Mouse (Mus musculus) kidney, postnatal 14 days (tissue): Measurements from ENCODE around the gene Ptprk.

ENCODE experiments used
- DNase-seq: peaks from one replicate; pipeline ENCODE4 v3.0.0; 2022; ENCODE audit warnings: mixed read lengths

Gene Ptprk

DNA sequence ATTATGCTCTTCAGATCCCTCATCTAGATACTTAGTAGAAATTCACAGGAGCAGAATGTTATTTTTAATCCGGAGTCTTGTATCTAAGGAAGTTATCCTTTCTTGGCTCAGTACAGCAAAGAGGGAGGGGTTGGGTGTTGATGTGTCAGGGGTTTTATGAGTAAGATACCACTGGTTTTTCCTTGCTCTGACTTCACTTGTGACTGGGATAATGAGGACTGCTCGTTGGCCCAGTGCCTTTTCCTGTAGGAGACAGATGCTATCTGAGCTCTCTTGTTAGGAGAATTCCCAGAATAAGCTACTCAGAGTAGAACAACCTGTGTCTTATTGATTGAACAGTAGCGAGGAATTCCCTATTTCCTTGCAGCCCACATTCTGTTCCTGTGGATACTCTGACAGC is 39.3 kb downstream of the Ptprk start:
- DNase-seq = peak; percentile 59

DNA sequence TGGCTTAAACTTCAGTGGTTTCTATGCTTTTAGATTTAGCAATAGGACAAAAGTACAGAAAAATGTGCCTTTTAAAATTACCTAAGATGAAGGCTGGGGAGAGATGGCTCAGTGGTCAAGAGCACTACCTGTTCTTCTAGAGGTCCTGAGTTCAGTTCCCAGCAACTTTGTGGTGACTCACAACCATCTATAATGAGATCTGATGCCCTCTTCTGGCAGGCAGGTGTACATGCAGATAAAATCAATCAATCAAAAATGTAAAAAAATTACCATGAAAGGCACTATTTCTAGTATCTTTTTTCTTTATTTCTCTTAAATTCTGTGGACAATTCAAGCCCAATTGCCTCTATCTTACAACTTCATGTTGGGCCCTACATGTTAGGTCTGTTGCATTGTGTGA is 42.4 kb downstream of the Ptprk start:
- DNase-seq = no peak

DNA sequence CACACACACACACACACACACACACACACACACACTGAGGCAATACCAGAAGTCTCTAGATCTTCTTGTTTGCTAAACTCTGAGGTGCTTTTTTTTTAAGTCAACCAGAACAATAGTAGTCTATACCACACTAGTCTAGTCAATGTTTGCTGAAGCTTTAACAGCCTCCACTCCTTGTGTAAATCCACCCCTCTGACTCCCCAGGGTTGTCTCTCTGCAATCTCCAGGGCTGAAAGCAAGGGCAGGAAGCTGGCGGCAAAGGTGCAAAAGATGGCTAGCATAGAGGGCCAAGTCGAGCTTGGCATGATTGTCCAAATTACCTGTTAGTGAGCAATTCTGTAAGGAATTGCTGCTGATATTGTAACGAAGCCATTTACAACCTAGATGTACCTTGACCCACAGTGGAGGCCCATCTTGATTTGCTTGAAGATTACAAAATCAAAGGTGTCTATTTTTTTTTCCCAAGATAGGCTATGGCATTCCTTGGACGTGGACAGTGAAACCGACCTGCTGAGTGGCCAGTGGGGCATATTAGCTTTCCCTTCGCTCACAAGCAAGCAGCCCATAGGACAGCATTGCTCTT is 44.3 kb downstream of the Ptprk start:
- no peak for DNase-seq

DNA sequence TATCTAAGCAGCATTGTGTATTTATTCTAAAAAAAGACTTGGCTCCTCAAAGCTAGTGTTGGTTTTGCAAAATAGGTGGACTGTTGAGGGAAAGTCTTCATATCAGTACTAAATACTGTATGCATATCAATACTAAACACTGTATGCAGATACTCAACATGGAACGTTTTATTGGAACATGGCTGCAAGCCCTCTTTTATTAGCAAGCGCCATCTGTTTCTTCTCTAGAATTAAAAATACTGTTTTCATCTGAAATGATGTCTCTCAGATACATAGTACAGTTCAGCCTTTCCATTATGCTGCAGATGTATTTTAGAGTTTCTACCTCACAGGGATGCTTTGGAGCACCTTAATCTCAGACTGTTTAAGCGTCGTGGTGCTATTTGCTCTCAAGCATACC is 49.3 kb downstream of the Ptprk start:
- DNase-seq = no peak

DNA sequence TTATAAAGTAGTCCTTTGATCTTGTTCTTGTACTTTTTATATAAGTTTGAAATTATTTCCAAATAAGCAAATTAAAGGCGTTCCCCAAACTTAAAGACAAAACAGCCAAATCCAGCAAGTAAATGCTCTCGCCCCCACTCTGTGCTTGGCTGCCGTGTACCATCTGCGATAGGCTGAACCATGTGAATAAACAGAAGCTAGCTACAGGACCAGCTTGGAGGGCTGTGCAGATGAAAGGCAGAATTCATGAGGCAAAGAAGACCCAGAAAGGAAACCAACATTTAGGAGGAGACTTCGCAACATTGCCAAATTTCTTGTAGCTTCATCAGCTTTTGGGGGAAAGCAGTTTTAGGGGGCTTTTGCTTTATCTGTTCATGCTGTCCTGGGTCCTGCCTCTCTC is 53.4 kb downstream of the Ptprk start:
- DNase-seq = no peak

DNA sequence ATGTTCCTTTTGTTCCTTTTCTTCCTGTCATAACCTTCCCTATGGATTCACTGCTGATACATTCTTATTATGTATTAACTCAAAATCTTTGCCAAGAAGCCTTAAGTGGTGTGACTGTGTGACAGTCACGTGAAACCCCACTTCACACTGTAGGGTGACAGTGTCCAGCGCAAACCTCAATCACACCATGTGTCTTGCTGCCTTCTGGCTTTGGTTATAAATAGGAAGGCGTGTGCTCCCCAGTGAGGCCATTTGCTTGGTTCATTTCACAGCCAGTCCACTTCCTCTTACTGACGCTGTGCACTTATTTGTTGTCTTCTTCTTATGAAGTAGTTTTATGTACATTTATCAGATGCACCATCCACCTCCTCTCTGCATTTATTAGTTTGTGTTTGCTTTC is 53.8 kb downstream of the Ptprk start:
- no peak for DNase-seq

DNA sequence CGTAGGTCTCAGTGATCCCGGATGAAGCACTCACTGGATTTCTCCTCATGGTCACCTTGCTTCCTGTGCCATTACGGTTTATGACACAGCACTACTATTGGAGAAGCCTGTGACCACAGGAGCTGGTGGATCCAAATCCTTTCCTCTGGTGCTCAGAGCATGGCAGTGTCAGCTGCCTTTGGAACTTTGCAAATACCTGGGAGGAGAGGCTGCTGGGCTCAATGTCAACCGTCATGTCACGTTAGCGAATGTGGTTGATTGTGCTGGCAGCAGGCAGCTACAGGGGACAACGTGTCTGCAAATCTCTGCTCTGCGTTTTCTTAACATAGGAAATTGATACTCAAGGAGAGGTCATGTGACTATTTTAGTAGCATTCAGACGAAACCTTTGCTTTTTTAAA is 55.8 kb downstream of the Ptprk start:
- DNase-seq = no peak

DNA sequence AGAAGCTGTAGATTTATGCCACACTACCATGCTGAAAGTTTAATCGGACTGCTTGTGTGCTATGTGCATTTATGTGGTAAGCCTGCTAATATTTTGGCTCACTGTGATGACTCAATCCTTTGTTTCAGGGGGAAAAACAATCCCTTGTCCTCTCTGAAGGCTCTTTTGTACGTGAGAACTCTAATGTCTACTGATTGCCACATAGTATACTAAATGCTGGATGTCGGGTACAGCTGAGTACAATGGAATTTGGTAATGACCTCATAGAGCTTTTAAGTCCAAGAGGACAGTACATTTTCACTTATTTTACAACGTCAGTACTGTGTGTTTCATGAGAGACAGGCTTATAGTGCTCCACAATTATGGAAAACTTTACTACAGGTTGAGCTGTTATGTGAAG is 59.1 kb downstream of the Ptprk start:
- DNase-seq = no peak

DNA sequence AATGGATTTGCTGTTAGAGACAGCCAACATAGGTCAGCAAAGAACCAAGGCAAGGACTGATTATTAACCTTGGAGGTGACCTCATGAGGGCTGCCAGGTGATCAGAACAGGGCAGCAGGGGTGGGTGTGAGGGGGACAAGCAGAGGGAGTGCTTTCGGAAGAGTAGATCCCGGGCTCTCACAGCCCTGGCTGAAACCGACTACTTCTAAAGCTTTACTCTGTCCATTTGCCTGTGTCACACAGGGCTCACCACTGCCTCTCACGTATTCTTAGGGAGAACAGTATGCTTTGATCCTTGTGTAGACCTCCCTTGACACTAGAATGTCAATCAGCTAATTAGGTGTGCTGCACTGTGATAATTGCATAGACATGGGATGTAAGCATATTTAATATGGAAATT is 63.8 kb downstream of the Ptprk start:
- no peak for DNase-seq

DNA sequence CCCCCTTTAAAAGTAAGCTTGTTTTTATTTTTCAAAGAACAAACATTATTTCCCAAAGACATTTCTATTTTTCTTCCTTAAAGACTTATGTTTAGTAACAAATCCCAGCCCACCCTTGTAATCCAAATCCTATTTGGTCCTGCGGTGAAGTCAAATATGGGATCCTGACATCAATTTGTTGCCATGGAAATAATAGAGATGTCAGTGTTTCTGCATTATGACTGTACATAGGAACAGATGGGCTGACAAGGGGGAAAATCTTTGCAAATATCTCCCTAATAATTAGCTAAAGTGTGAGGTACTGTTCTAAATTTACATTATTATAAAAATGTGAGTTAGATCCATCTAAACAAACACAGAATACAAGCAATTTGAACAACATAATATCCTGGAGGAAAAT is 69.8 kb downstream of the Ptprk start:
- DNase-seq = no peak

DNA sequence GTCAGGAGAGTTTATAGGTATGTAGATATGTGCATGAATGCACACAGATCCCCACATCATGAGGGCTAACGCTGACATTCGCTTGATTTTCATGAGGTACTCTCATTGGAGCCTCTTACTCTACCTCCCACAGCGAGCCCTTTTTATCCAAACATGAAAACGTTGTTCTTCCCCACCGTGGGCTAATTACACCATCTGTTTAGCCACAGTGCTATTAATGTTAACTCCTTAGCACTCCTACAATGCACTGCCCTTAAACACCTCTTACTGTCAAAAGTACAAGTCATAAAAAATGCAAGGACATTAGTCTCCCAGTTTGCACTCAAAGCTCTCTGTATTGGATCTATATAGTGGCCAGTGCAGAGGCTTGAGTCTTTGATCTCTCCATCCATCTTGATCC is 70.7 kb downstream of the Ptprk start:
- no peak for DNase-seq

DNA sequence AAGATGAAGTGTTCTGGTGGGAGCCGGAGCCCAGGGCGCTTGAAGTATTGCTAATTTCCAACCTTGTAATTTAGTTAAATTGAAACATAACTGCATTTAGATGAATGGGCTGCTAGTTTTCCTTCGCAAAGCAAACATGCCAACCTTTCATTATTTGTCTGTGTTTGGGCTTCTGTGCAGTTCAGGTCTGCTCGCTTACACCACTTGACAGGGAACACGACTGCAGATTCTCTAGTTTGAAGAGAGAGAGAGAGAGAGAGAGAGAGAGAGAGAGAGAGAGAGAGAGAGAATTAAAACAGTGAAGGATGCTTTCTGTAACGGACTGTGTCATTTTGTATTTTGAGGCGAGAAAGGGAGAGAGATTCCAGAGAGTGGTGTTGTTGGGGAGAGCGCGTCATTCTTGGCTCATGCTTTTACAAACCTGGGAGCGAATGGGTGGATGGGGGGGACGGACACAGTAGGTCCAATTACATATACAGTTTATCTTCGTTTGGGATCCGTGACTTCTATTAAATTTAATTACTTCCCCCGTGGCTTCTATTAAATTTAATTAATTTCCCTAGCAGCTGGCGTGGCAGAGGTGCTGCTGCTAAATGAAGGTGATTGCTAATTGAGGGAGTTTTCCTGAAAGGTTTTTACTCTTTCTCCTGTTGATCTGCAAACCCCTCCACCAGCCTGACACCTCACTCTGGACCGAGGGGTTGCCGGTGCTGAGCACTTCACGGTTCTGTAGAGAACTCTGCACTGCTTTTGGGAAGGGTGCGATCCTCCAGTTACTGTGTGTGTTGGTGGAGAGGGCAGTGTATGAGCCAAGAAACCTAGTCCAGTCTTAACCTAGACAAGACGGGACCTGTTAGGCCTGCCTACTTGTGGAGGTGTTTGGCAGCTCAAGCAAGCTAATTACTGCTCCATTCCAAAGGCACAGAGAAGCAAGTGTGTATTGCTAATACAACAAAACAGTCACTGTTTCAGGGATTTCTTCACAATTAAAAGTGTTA is 81.4 kb downstream of the Ptprk start:
- no peak for DNase-seq

DNA sequence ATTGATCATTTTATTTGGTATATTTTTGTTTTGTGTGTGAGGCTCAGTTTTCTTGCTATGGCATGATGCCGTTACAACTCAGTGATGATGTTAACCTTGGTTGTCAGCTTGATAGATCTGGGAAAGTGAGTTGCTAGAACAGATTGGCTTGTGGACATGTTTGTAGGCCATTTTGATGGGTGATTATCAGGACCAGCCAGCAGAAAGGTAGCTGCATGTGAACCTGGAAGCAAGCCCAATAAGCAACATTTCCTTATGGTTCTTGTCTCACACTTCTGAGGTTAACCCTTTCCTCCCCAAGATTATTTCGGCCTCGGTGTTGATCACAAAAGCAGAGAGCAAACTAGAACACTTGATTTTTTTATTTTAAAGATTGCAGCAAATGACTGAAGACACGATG is 85.1 kb downstream of the Ptprk start:
- DNase-seq = no peak

DNA sequence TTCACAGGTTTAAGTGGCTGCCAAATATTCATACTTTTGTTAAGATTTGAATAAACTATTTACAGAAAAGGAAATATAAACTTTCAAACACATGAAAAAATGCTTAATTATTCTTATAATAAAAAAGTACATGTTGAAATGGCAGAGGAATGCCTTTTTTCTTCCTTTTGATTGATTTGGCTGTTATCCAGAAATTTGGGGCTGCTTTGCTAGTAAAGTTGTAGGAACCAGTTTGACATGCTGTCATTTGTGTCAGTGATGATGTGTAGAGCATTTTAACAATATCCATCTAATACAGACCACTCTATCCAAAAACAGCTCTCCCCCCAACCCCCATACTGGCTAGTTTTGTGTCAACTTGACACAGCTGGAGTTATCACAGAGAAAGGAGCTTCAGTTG is 86.7 kb downstream of the Ptprk start:
- DNase-seq = no peak

DNA sequence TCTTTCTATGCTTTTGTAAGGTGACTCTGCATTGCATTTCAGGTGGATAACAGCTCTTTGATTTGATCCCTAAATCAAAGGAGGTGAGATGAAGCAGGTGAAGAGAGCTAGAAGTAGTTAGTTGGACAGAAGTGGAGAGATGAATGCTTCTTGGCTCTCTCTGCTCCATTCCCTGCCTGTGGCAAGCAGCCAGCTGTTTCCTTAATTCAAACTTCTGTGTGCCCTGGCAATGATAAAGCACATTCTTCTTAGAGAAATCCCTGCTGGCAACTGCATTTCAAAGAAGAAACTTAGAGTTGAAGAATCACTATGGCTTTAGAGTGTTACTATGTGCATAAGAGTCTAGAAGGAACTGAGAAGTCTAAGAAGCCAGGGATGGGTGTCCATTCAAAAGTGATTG is 89.6 kb downstream of the Ptprk start:
- DNase-seq = peak; percentile 56

DNA sequence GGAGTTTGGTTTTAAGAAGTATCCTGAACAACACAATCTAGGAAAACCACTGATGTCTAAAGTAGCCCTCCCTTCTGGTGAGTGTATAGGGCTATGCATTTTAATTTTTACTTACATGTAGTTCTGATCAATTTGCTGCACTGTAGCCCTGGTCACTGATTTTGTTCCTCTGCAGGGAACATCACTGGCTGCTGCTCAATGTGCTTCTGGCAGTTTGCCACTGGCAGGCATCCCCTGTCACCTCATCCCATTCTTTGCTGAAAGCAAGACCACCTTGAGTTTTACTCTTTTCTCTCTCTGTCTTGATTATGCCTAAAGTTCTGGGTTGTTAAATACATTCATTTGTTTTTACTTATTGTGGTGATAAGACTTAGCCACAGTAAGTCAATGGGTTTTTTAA is 90.1 kb downstream of the Ptprk start:
- DNase-seq = no peak

DNA sequence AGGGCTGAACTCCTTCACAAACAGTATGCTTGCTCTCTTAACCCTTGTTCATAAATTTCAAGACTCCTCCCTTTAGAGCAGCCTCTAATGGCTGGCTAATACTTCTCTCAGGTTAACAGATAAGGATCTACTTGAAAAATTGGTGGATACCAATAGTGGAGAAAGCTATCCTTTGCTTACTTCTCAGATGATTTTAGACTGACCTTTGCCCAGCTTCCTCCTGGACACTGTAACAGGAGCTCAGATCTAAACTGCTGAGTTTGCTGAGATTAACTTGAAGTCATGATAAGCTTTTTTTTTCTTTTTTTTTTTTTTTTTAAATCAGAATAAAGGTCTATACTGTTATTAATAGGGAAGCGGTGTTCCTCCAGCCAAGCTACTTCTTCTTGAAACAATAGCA is 92.0 kb downstream of the Ptprk start:
- no peak for DNase-seq

DNA sequence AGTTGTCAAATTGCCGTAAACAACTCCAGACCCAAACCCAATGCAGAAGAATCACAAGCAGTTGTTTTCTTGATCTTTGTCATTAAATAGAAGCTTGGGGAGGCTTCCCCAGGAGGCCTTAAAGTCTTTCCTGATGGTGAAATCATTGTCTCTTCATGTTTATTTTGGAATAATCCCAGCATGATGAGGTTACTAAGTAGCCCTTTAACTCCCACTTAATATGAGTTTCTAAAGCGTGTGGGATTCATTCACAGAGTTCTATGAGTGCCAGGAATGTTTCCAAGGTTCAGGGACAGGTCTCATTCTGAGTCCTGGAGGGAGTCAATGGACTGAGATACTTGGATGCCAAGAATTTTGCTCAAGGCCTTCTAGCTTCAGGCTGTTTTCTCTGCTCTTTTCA is 92.5 kb downstream of the Ptprk start:
- DNase-seq = no peak

DNA sequence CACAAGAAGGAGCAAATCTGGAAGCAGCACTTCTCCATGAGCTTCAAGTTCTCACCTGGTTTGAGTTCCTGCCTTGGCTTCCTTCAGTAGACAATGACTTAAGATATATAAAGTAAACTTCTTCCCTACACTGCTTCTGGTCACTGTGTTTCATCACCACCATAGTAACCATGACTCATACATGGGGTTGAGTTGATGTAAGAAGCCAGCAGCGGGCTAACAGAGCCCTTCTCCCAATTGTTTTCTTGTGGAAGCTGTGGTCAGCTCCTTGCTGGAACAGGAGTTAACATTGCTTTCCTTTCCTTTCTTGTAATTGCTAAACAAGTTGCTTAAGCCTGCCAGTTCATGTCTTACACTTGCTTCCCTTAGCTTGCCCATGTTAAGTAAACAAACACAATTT is 96.6 kb downstream of the Ptprk start:
- DNase-seq = no peak

DNA sequence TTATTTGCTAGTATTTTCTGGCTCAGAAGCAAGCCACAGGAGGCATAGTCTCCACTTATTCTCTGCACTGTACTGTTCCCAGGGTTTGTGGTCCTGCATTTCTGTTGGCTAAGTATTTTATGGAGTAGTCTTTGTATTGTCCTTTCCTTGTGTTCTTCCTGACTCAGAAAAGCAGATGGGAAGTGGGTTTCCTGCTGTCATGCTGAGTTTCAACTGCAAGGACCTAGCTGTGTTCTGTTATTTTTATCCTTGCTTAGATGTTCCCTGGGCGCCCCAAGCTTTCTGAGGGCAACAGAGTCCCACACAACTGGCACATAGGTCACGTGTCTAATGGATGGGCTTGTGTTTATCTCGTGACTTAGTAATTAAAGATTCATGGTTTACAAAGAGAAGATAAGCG is 104.3 kb downstream of the Ptprk start:
- no peak for DNase-seq

DNA sequence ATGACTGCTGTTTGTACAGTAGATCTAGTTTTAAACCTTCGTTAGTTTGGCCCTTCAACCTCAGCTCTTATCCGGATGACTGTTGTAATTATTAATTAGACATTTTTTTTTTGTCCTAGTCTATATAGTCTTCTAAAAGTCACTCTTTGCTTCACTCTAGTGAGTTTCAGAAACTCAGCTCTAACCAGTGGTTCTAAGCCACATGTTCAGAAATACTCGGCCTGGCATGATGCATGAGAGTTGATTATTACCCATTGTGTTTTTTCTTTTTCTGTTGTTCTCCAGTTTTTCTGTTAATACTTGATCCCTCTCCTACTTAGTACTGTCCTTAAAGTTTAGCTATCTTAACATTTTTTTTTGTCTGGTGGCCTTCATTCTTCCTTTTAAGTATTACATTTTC is 107.5 kb downstream of the Ptprk start:
- no peak for DNase-seq

DNA sequence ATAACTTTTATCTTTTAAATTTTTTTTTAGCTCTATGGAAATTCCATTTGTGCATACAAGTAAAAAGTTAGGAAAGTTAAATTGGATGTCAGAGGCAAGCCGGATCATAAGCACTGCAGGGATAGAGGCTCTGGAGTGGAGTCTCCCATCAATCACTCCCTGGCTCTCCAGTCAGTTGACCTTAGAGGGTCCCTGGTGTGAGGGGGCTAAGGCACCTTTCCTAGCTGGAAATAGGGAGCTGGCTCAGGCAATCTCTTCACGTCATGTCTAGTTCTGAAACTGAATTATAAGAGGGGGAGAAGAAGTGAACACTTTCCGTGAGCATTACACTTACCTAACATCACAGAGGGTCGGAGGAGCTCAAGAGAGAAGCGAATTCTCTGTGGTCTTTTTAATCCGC is 110.1 kb downstream of the Ptprk start:
- no peak for DNase-seq

DNA sequence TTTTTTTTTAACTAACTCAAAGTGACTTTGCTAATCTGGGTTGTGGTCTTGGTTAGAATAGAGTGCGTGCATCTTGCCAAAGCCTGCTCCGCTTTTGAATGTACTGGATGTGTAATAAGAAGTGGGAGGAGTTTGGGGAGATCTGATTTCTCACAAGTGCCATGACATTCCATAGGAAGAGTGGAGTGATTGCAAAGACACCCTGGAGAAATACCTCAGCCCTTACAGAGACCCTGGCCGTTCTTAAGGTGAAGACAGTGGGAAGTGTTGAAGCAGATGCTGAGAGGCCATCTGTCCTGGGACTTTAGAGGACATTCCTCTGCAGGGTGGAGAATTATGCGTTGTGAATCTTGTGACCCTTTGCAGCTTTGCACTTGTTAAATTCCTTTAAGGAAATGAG is 110.7 kb downstream of the Ptprk start:
- DNase-seq = no peak

DNA sequence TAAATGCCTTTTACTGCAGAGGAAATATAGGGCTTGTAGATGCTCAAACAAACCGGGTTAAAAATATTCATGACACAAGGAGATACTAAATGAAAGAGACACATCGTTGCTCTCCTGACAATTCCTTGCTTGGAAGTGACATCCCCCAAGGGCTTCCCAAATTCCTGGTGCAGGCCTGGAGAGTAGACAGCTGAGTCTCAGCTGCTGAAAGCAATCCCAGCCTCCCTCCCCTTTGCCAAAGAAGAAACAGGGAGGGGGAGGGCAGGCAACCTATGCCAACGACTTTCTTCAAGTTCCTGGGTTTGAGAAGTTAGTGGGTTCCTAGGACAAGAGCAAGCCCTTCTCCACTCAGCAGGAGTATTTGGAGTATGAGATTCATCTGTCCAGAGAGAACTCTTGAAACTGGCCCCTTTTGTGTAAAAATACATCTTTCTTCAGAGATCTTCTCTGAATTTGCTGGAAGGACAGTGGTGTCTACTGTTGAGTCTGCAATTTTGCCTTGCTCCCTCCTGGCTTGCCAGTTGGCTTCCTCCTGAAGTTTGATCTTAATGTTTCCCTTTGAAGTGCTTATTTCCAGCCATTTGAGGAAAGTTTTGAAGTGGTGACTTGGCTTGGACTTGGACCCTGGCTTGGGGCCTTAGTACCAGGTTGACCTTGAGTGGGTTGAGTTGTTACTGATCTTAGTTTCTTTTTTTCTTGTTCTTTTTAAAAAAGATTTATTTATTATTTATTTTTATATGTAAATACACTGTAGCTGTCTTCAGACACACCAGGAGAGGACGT is 111.6 kb downstream of the Ptprk start:
- DNase-seq = no peak
